Mouse (Mus musculus) spleen, postnatal 14 days (tissue): Measurements from ENCODE around the gene Dhx57.
"Not testable (repeated sequence)": the region's sequence is repeated elsewhere in the genome, so short reads cannot be mapped to it uniquely, and the experiment has no call there.

ENCODE experiments used
- DNase-seq, 2 experiments: peaks; one replicate each; pipeline ENCODE4 v3.0.0; 2021 to 2022; ENCODE audit warnings: low spot score in 2 of 2

The Dhx57 gene

GRCm38 (mm10) chr17:80254421-80254820 lies 35.9 kb downstream of the Dhx57 start:
- no peak for DNase-seq

- DNase-seq, result no peak
Observed at GRCm38 (mm10) chr17:80252757-80253525, 37.3 kb downstream of the Dhx57 start.

- DNase-seq, result no peak
Observed at GRCm38 (mm10) chr17:80243116-80243515, 47.2 kb downstream of the Dhx57 start.

GRCm38 (mm10) chr17:80241594-80241993 lies 48.7 kb downstream of the Dhx57 start:
- DNase-seq, result no peak

GRCm38 (mm10) chr17:80237475-80237874 lies 52.8 kb downstream of the Dhx57 start:
- no peak for DNase-seq

- no peak for DNase-seq
Observed at GRCm38 (mm10) chr17:80236805-80237204, 53.5 kb downstream of the Dhx57 start.

- DNase-seq, result no peak
Observed at GRCm38 (mm10) chr17:80235477-80235876, 54.8 kb downstream of the Dhx57 start.

- DNase-seq, result no peak
Observed at GRCm38 (mm10) chr17:80234376-80234775, 55.9 kb downstream of the Dhx57 start.

GRCm38 (mm10) chr17:80233844-80234243 lies 56.4 kb downstream of the Dhx57 start:
- DNase-seq, result no peak

- DNase-seq, result no peak
Observed at GRCm38 (mm10) chr17:80229396-80229795, 60.9 kb downstream of the Dhx57 start.

- not testable (repeated sequence) for DNase-seq
Observed at GRCm38 (mm10) chr17:80225142-80225541, 65.1 kb downstream of the Dhx57 start.

GRCm38 (mm10) chr17:80224326-80225116 lies 65.8 kb downstream of the Dhx57 start, which contains the start of gene Gemin6:
TSS of gene Gemin6 (plus strand) at chr17:80224441.
- peak; percentile 52 to 69 for DNase-seq

- DNase-seq, result no peak
Observed at GRCm38 (mm10) chr17:80223829-80224228, 66.4 kb downstream of the Dhx57 start.

- DNase-seq, result peak in 1 of 2 experiments; percentile 15
Observed at GRCm38 (mm10) chr17:80221890-80222628, 68.2 kb downstream of the Dhx57 start.

GRCm38 (mm10) chr17:80221202-80221601 lies 69.1 kb downstream of the Dhx57 start:
- no peak for DNase-seq

- DNase-seq, result no peak
Observed at GRCm38 (mm10) chr17:80220131-80220530, 70.1 kb downstream of the Dhx57 start.

GRCm38 (mm10) chr17:80213998-80214397 lies 76.3 kb downstream of the Dhx57 start:
- DNase-seq, result not testable (repeated sequence)

- DNase-seq, result peak; percentile 96 to 98
Observed at GRCm38 (mm10) chr17:80206671-80207581, 83.3 kb downstream of the Dhx57 start, which contains the start of the genes Srsf7 and Ttc39d. TSS of gene Srsf7 (minus strand) at chr17:80207307. TSS of gene Ttc39d (plus strand) at chr17:80207460.

GRCm38 (mm10) chr17:80206301-80206670 lies 84.0 kb downstream of the Dhx57 start:
- peak; percentile 16 to 46 for DNase-seq

- DNase-seq, result no peak
Observed at GRCm38 (mm10) chr17:80205657-80206056, 84.6 kb downstream of the Dhx57 start.
